8 mouse cellular contexts compared by ENCODE assay signal in the genomic region with DNA sequence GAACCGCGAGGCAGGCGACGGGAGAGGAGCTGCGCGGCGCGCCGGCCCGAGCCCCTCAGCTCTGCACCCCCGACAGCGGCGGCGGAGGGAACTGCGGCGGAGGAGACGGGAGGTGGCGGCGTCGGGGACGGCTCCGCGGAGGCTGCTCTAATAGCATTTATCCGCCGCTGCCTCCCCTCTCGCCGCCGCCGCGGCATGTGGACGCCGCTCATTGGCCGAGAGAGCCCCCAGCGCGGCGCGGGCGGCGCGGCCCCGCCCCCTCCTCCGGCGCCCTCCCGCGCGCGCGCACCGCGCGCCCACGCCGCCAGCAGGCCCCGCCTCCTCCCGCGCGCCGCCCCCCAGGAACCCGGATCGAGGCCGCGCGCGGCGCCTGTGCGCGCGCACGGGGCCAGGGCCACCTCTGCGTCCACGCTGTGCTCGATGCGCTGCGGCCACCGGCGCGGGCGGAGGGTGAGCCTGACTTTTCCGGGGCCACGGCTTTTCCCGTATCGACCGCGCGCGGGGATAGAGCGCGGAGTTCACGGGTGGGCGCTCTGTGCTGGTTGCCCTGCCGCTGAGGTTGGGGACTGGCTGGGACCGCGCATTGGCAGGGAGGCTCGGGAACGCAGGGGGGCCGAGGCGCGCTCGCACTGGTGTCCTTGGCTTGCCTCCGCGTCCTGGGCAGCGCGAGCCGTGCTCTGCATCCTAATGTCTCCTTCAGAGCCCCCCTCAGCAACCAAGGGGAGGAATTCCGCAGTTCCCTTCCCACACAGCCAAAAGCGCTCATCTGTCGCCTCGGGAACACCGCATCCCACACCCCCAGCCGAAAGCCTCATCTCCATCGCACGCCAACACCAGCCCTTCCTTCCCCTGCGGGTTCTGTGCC. TPM values are rescaled to one million over a fixed set of nuclear protein-coding genes. Genes with fewer than 3 reads are reported as not detected.
A peak's percentile ranks its signal among the peaks of the same experiment; 100 is the strongest.
DNase-seq lines count a peak whose midpoint lies in the region; ATAC-seq and TF ChIP-seq lines count a peak whose summit lies in the region.

A gene (minus strand): TSS at position 149 of the 865 bp plus-strand sequence.

- H3K27ac ChIP-seq in brown adipose tissue, adult 24 weeks (replicated peaks; ENCODE audit: low read depth, low read length) = peak within 1 kb of the TSS; percentile 95
- H3K27ac ChIP-seq in forebrain, embryonic 10.5 days = peak within 1 kb of the TSS; percentile 100
- peak within 1 kb of the TSS; percentile 96 for H3K27ac ChIP-seq in heart, embryonic 15.5 days
- H3K27ac ChIP-seq in liver, embryonic 14.5 days = peak within 1 kb of the TSS; percentile 70
- peak within 1 kb of the TSS; percentile 99 for H3K27ac ChIP-seq in neural tube, embryonic 11.5 days (ENCODE audit: low read depth, low read length)
- peak within 1 kb of the TSS; percentile 100 for H3K27ac ChIP-seq in stomach, postnatal 0 days (replicated peaks)

- peak within 1 kb of the TSS; percentile 87 for H3K4me2 ChIP-seq in heart, embryonic 15.5 days
- peak within 1 kb of the TSS; percentile 97 for H3K4me2 ChIP-seq in liver, embryonic 14.5 days (ENCODE audit: low read depth)
- H3K4me2 ChIP-seq in neural tube, embryonic 11.5 days (ENCODE audit: low read depth) = peak within 1 kb of the TSS; percentile 62
- peak within 1 kb of the TSS; percentile 91 for H3K4me2 ChIP-seq in stomach, postnatal 0 days (replicated peaks; ENCODE audit: low read depth)

- H3K9ac ChIP-seq in heart, embryonic 15.5 days = peak within 1 kb of the TSS; percentile 98
- peak within 1 kb of the TSS; percentile 83 for H3K9ac ChIP-seq in liver, embryonic 14.5 days (replicated peaks)
- H3K9ac ChIP-seq in neural tube, embryonic 11.5 days (ENCODE audit: low read length) = peak within 1 kb of the TSS; percentile 97
- peak within 1 kb of the TSS; percentile 99 for H3K9ac ChIP-seq in stomach, postnatal 0 days (ENCODE audit: low read length)

- H3K4me1 ChIP-seq in brown adipose tissue, adult 24 weeks (ENCODE audit: control insufficient read depth, insufficient read depth, insufficient read length, low read length) = peaks cover 2% of the 10 kb centered on the region
- H3K4me1 ChIP-seq in forebrain, embryonic 10.5 days = peaks cover 47% of the 10 kb centered on the region
- H3K4me1 ChIP-seq in heart, embryonic 15.5 days (replicated peaks) = peaks cover 20% of the 10 kb centered on the region
- H3K4me1 ChIP-seq in liver, embryonic 14.5 days (replicated peaks; ENCODE audit: control insufficient read depth in 2 of 2, insufficient read depth in 2 of 2, low read length in 1 of 2) = peaks cover 8 to 10% of the 10 kb centered on the region in 2 experiments
- H3K4me1 ChIP-seq in neural tube, embryonic 11.5 days (ENCODE audit: control insufficient read depth, insufficient read depth, low read length) = peaks cover 13% of the 10 kb centered on the region
- peaks cover 3% of the 10 kb centered on the region; the same call in 1 of the 2 replicates for H3K4me1 ChIP-seq in stomach, postnatal 0 days (replicated peaks; ENCODE audit: control insufficient read depth, insufficient read depth)

- H3K9me3 ChIP-seq in forebrain, embryonic 10.5 days = peaks cover 4% of the 10 kb centered on the region; the same call in 1 of the 2 replicates
- H3K9me3 ChIP-seq in heart, embryonic 15.5 days (replicated peaks) = no peaks in the 10 kb centered on the region
- H3K9me3 ChIP-seq in liver, embryonic 14.5 days (ENCODE audit: control insufficient read depth, low read length) = peaks cover 3% of the 10 kb centered on the region
- H3K9me3 ChIP-seq in neural tube, embryonic 11.5 days (ENCODE audit: control insufficient read depth, low read length) = no peaks in the 10 kb centered on the region
- no peaks in the 10 kb centered on the region for H3K9me3 ChIP-seq in stomach, postnatal 0 days (ENCODE audit: control insufficient read depth, low read length)

- peak; percentile 90 for ATAC-seq in heart, embryonic 15.5 days (replicated peaks; ENCODE audit: insufficient number of reproducible peaks, insufficient read depth, low FRiP score, low read depth)
- peak; percentile 91 for ATAC-seq in liver, embryonic 14.5 days (ENCODE audit: insufficient read depth)
- ATAC-seq in neural tube, embryonic 11.5 days (ENCODE audit: insufficient read depth, low FRiP score, low TSS enrichment) = peak; percentile 86
- peak; percentile 95 for ATAC-seq in stomach, postnatal 0 days (ENCODE audit: low FRiP score, low TSS enrichment)

- WGBS in forebrain, embryonic 10.5 days = under 1% methylated on average over 100 of the region's 113 CpGs
- under 1% methylated on average over 91 of the region's 113 CpGs for WGBS in heart, embryonic 15.5 days
- under 1% methylated on average over 87 of the region's 113 CpGs for WGBS in liver, embryonic 14.5 days (ENCODE audit: insufficient replicate concordance)
- WGBS in neural tube, embryonic 11.5 days = under 1% methylated on average over 98 of the region's 113 CpGs
- WGBS in stomach, postnatal 0 days = under 1% methylated on average over 69 of the region's 113 CpGs

- peaks cover 8% of the 10 kb centered on the region for H3K27me3 ChIP-seq in forebrain, embryonic 10.5 days (ENCODE audit: poor library complexity, severe bottlenecking)
- no peaks in the 10 kb centered on the region for H3K27me3 ChIP-seq in heart, embryonic 15.5 days
- no peaks in the 10 kb centered on the region; the same call in 1 of the 2 replicates for H3K27me3 ChIP-seq in liver, embryonic 14.5 days (ENCODE audit: control insufficient read depth, insufficient read depth, low read length)
- no peaks in the 10 kb centered on the region for H3K27me3 ChIP-seq in neural tube, embryonic 11.5 days (ENCODE audit: control insufficient read depth, insufficient read depth, low read length)
- H3K27me3 ChIP-seq in stomach, postnatal 0 days (ENCODE audit: control insufficient read depth, insufficient read depth, low read length) = no peaks in the 10 kb centered on the region

- TF ChIP-seq CTCF in liver, embryonic 14.5 days (IDR thresholded peaks at IDR 0.05; ENCODE audit: low read depth) = peak; percentile 45
- TF ChIP-seq CTCF in stomach, postnatal 0 days (IDR thresholded peaks at IDR 0.05; ENCODE audit: low read depth) = peak; percentile 52

- TF ChIP-seq EP300 in liver, embryonic 14.5 days (IDR thresholded peaks at IDR 0.05; ENCODE audit: low read depth) = no peak
- TF ChIP-seq EP300 in stomach, postnatal 0 days (optimal IDR thresholded peaks at IDR 0.05) = no peak

- peak; percentile 95 for DNase-seq in CD4-positive, CD25-positive, alpha-beta regulatory T cell, adult 2 months (ENCODE audit: low read depth, low spot score)
- DNase-seq in forebrain, embryonic 10.5 days (ENCODE audit: extremely low spot score, low spot score) = peak; percentile 87
- peak; percentile 92 to 97 for DNase-seq in kidney, postnatal 25 days
- peak; percentile 80 to 83 (median 81) for DNase-seq in liver, embryonic 14.5 days (ENCODE audit: low read depth in 3 of 3, low spot score in 3 of 3)
- peak; percentile 96 for DNase-seq in neural tube, embryonic 11.5 days (ENCODE audit: low spot score)
- DNase-seq in stomach, postnatal 0 days (ENCODE audit: low spot score) = peak; percentile 92

- H3K4me3 ChIP-seq in brown adipose tissue, adult 24 weeks (ENCODE audit: insufficient read depth, low read depth, low read length) = peak within 1 kb of the TSS; percentile 100
- peak within 1 kb of the TSS; percentile 77 for H3K4me3 ChIP-seq in forebrain, embryonic 10.5 days
- peak within 1 kb of the TSS; percentile 69 for H3K4me3 ChIP-seq in heart, embryonic 15.5 days
- H3K4me3 ChIP-seq in liver, embryonic 14.5 days (ENCODE audit: insufficient read depth in 1 of 2, low read depth in 2 of 2, low read length in 2 of 2) = peak within 1 kb of the TSS; percentile 71 to 81
- H3K4me3 ChIP-seq in neural tube, embryonic 11.5 days (ENCODE audit: low read depth, low read length) = peak within 1 kb of the TSS; percentile 98
- H3K4me3 ChIP-seq in stomach, postnatal 0 days (ENCODE audit: low read depth, low read length) = peak within 1 kb of the TSS; percentile 98

- peaks cover 30% of the 10 kb centered on the region for H3K36me3 ChIP-seq in forebrain, embryonic 10.5 days (replicated peaks)
- no peaks in the 10 kb centered on the region; the same call in 1 of the 2 replicates for H3K36me3 ChIP-seq in heart, embryonic 15.5 days
- H3K36me3 ChIP-seq in liver, embryonic 14.5 days (replicated peaks; ENCODE audit: control insufficient read depth, insufficient read depth, low read depth) = peaks cover 8% of the 10 kb centered on the region
- no peaks in the 10 kb centered on the region for H3K36me3 ChIP-seq in neural tube, embryonic 11.5 days (ENCODE audit: control insufficient read depth, insufficient read depth, low read length)
- H3K36me3 ChIP-seq in stomach, postnatal 0 days (ENCODE audit: control insufficient read depth, insufficient read depth, low read length) = 0 out of 2 replicates have a peak, but pooled peaks cover under 1% of the 10 kb centered on the region

RNA-seq across cellular contexts. Expression of the gene that starts here (rescaled TPM):
- polyA plus RNA-seq in brown adipose tissue, adult 24 weeks (2012; ENCODE audit: insufficient read depth, insufficient read length, missing spikeins) = 77.3 and 79.4 TPM in 2 replicates
- 34.8 and 37.6 TPM in 2 replicates for polyA plus RNA-seq in forebrain, embryonic 10.5 days (2016; fragmentation: Nextera tagmentation; extraction: Ambion mirVana)
- polyA plus RNA-seq in heart, embryonic 15.5 days (2015; fragmentation: Nextera tagmentation; extraction: Ambion mirVana) = 288 and 291 TPM in 2 replicates
- 18.9 and 25.9 TPM in 2 replicates for polyA plus RNA-seq in liver, embryonic 14.5 days (2012; rRNA removed)
- polyA plus RNA-seq in liver, embryonic 14.5 days (2014; fragmentation: Nextera tagmentation; extraction: Ambion mirVana) = 12.8 and 13.1 TPM in 2 replicates
- 52.0 and 55.4 TPM in 2 replicates for polyA plus RNA-seq in neural tube, embryonic 11.5 days (2014; fragmentation: Nextera tagmentation; extraction: Ambion mirVana)
- 24.0 and 27.0 TPM in 2 replicates for polyA plus RNA-seq in stomach, postnatal 0 days (2015; fragmentation: Nextera tagmentation; extraction: Ambion mirVana)

Comparison
In these comparisons a context has a peak if more than half of its experiments do, and no peak if none do; other contexts are left out.
1. Peak in every context shown above with its lines: DNase-seq, ATAC-seq, H3K4me3 ChIP-seq and H3K27ac ChIP-seq.